Mouse (Mus musculus): Measurements from ENCODE around the gene Bub1b. TPM values are rescaled to one million over a fixed set of nuclear protein-coding genes. Genes with fewer than 3 reads are reported as not detected.

Bub1b gene
- polyA plus RNA-seq, 1 experiment from 2014 or later = 4.1 TPM

DNA sequence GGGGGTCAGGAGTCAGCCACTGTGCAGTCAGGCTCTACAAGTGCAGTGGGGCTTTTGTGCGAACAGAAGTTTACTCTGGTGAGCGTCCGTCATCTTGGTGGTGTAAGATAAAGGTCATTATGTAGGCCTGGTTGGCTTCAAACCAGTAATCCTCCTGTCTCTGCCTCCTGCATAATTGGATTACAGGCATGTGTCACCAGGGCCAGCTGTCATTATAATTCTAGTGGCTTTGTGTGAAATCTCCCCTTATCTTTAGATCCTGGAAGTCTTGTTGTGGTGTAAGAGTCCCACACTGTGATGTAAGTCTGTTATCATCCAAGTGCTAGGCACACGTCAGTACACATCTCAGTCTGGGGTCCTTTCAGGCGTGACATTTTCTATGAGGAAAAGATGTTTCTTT lies 35.4 kb downstream of the Bub1b start:
- Histone ChIP-seq H3K27ac (ENCODE audit: low read length) (no peak overlapping the region), H3K36me3 (ENCODE audit: insufficient read depth, low read length) (peaks cover 5% of the 10 kb centered on the region; the same call in 1 of the 2 replicates), H3K9me3 (ENCODE audit: low read length) (no peaks in the 10 kb centered on the region), H3K4me2 (replicated peaks; ENCODE audit: low read depth, low read length) (no peak overlapping the region), H3K9ac (replicated peaks; ENCODE audit: low read depth) (no peak overlapping the region), H3K27me3 (replicated peaks; ENCODE audit: insufficient read depth, low read length) (no peaks in the 10 kb centered on the region), H3K4me3 (ENCODE audit: low read depth, low read length) (no peak overlapping the region), H3K4me1 (ENCODE audit: insufficient read depth, low read depth, low read length) (no peaks in the 10 kb centered on the region)
- ATAC-seq = no peak
- no peak for DNase-seq (ENCODE audit: low spot score)
- WGBS = 76% methylated on average over 5 of the region's 5 CpGs
- TF ChIP-seq EP300 (IDR thresholded peaks at IDR 0.05) = no peak
- no peak for TF ChIP-seq CTCF (IDR thresholded peaks at IDR 0.05)

DNA sequence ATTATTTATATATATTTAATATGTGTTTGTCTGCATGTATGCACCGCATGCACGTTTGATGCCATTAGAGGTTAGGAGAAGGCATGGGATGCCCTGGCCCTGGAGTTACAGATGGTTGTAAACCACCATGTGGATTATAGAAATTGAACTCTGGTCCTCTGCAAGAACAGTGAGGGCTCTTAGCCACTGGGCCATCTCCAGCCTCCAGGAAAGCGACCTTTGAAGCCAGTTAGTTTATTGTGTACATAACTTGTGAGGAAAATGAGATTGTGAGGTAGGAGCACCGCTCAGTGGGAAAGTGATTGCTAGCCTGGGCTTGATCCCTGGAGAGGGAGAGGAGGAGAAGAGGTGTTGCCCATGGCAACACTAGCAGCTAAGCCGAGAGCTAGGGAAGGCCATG lies 39.2 kb downstream of the Bub1b start:
- no peak overlapping the region for H3K27ac ChIP-seq (ENCODE audit: low read length)
- ATAC-seq (no peak), DNase-seq (ENCODE audit: low spot score) (no peak)
- 78% methylated on average over 5 of the region's 5 CpGs for WGBS
- no peaks in the 10 kb centered on the region for H3K4me1 ChIP-seq (ENCODE audit: insufficient read depth, low read depth, low read length)
- no peaks in the 10 kb centered on the region for H3K27me3 ChIP-seq (replicated peaks; ENCODE audit: insufficient read depth, low read length)
- no peak overlapping the region for H3K4me3 ChIP-seq (ENCODE audit: low read depth, low read length)
- no peak overlapping the region for H3K9ac ChIP-seq (replicated peaks; ENCODE audit: low read depth)
- no peaks in the 10 kb centered on the region for H3K9me3 ChIP-seq (ENCODE audit: low read length)
- TF ChIP-seq EP300 (IDR thresholded peaks at IDR 0.05) (no peak), CTCF (IDR thresholded peaks at IDR 0.05) (no peak)
- H3K4me2 ChIP-seq (replicated peaks; ENCODE audit: low read depth, low read length) = no peak overlapping the region
- 0 out of 2 replicates have a peak, but pooled peaks cover 5% of the 10 kb centered on the region for H3K36me3 ChIP-seq (ENCODE audit: insufficient read depth, low read length)

DNA sequence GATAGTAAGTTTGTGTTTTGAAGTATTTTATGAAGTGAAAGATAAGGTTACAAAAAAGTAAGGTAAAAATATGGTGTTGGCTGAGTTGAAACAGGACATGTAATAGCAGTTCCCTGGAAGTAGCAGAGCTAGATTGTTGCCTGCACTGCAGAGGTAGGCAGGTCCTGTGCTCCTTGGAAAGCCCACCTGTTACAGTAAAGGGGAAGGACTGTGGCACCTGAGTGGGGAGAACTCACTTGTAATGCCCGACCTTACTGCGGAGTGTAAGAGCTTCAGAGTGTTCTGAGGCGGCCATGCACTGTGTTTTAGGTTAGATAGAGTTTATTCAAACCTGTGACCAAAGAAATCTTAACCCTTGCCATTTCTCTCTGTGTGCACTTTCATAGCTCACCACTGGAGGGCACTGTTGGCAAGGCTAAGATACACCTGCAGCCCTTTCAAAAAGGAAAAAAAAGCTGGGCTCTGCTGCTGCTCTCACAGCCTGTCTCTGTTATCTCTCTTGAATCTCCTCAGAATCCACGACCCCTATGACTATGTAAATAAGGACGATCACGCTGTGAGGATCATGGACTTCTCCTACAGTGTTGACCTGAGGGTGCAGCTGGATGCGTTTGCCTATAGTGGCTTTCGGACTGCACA lies 40.0 kb downstream of the Bub1b start:
- H3K4me3 ChIP-seq (ENCODE audit: low read depth, low read length) = no peak overlapping the region
- no peaks in the 10 kb centered on the region for H3K4me1 ChIP-seq (ENCODE audit: insufficient read depth, low read depth, low read length)
- WGBS = 34% methylated on average over 8 of the region's 8 CpGs
- peak; percentile 76 for DNase-seq (ENCODE audit: low spot score)
- TF ChIP-seq CTCF (IDR thresholded peaks at IDR 0.05) (peak; percentile 88), EP300 (IDR thresholded peaks at IDR 0.05) (0 out of 2 replicates have a peak, but pooled peaks have one; percentile 31)
- H3K36me3 ChIP-seq (ENCODE audit: insufficient read depth, low read length) = 0 out of 2 replicates have a peak, but pooled peaks cover 5% of the 10 kb centered on the region
- peak; percentile 48 for ATAC-seq
- H3K4me2 ChIP-seq (replicated peaks; ENCODE audit: low read depth, low read length) = no peak overlapping the region
- no peak overlapping the region for H3K27ac ChIP-seq (ENCODE audit: low read length)
- no peaks in the 10 kb centered on the region for H3K9me3 ChIP-seq (ENCODE audit: low read length)
- no peak overlapping the region for H3K9ac ChIP-seq (replicated peaks; ENCODE audit: low read depth)
- H3K27me3 ChIP-seq (replicated peaks; ENCODE audit: insufficient read depth, low read length) = no peaks in the 10 kb centered on the region

DNA sequence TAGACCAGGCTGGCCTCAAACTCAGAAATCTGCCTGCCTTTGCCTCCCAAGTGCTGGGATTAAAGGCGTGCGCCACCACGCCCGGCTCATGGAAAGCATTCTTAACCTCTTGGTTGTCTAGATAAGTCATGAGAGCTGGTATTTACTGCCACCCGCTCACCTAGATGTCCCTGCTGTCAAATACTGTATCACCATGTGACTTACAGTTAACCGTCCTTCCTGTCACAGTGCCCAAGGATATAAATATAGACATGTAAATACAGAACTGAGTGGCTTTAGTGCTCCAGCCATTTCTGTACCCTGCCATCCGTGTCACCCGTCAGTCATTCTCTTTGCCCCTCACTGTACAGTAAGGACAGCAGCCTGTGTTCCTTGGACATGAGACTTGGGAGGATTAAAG lies 40.7 kb downstream of the Bub1b start:
- H3K4me2 ChIP-seq (replicated peaks; ENCODE audit: low read depth, low read length) = no peak overlapping the region
- TF ChIP-seq CTCF (IDR thresholded peaks at IDR 0.05) (no peak), EP300 (IDR thresholded peaks at IDR 0.05) (no peak)

DNA sequence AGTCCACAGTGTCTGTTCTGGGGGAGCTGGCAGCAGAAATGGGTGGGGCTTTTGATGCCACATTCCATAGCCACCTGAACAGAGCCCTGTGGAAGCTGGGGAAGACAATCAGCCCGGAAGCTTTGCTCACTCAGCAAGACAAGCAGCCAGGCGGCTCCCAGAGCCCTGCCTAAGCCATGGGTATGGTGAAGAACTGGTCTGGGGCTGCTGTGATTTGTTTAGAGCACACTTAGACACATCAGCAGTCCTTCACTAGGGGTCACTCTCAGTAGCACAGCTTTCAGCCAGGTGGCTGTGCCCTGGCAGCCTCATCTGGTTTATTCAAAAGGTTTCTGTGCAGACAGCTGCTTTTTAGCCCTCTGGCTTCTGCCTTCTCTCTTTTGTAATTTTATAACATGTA lies 43.1 kb downstream of the Bub1b start:
- TF ChIP-seq EP300 (IDR thresholded peaks at IDR 0.05) = no peak
- peak; percentile 15; the same call in 1 of the 2 replicates for TF ChIP-seq CTCF (IDR thresholded peaks at IDR 0.05)
- Histone ChIP-seq H3K9ac (replicated peaks; ENCODE audit: low read depth) (no peak overlapping the region), H3K27ac (ENCODE audit: low read length) (no peak overlapping the region), H3K4me3 (ENCODE audit: low read depth, low read length) (no peak overlapping the region), H3K27me3 (replicated peaks; ENCODE audit: insufficient read depth, low read length) (no peaks in the 10 kb centered on the region), H3K4me1 (ENCODE audit: insufficient read depth, low read depth, low read length) (no peaks in the 10 kb centered on the region), H3K36me3 (ENCODE audit: insufficient read depth, low read length) (no peaks in the 10 kb centered on the region), H3K9me3 (ENCODE audit: low read length) (no peaks in the 10 kb centered on the region), H3K4me2 (replicated peaks; ENCODE audit: low read depth, low read length) (no peak overlapping the region)
- DNase-seq (ENCODE audit: low spot score) = no peak
- WGBS = 60% methylated on average over 2 of the region's 2 CpGs
- no peak for ATAC-seq

More for the DNA sequence above, 40.7 kb downstream of the Bub1b start:
- Histone ChIP-seq H3K36me3 (ENCODE audit: insufficient read depth, low read length) (0 out of 2 replicates have a peak, but pooled peaks cover 5% of the 10 kb centered on the region), H3K4me1 (ENCODE audit: insufficient read depth, low read depth, low read length) (no peaks in the 10 kb centered on the region), H3K9me3 (ENCODE audit: low read length) (no peaks in the 10 kb centered on the region), H3K4me3 (ENCODE audit: low read depth, low read length) (no peak overlapping the region), H3K27me3 (replicated peaks; ENCODE audit: insufficient read depth, low read length) (no peaks in the 10 kb centered on the region), H3K27ac (ENCODE audit: low read length) (no peak overlapping the region), H3K9ac (replicated peaks; ENCODE audit: low read depth) (no peak overlapping the region)
- ATAC-seq (no peak), DNase-seq (ENCODE audit: low spot score) (no peak)
- 93% methylated on average over 8 of the region's 8 CpGs for WGBS

DNA sequence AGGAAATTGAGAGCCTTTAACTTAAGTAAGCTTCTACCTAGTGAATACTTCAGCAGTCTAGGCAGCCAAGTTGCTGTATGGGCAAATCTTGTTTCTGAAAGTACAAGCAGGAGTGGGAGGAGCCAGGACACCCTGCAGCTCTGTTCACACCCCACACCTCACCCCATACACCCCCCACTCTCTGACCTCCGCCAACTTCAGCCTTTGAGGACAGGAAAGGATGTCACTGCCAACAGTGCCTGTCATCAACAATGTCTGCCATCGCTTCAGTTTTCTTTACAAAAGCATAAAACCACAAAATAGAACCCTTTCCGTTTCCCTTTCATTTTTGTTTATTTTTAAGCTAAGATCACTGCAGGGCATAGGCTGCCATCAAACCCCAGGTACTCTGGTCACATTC lies 44.4 kb downstream of the Bub1b start:
- no peak overlapping the region for H3K9ac ChIP-seq (replicated peaks; ENCODE audit: low read depth)
- DNase-seq (ENCODE audit: low spot score) (no peak), ATAC-seq (no peak)
- no peak overlapping the region for H3K4me3 ChIP-seq (ENCODE audit: low read depth, low read length)
- WGBS = 56% methylated on average over 3 of the region's 3 CpGs
- no peaks in the 10 kb centered on the region for H3K36me3 ChIP-seq (ENCODE audit: insufficient read depth, low read length)
- no peak overlapping the region for H3K27ac ChIP-seq (ENCODE audit: low read length)
- no peak for TF ChIP-seq CTCF (IDR thresholded peaks at IDR 0.05)
- no peak for TF ChIP-seq EP300 (IDR thresholded peaks at IDR 0.05)
- H3K4me1 ChIP-seq (ENCODE audit: insufficient read depth, low read depth, low read length) = no peaks in the 10 kb centered on the region
- no peaks in the 10 kb centered on the region for H3K27me3 ChIP-seq (replicated peaks; ENCODE audit: insufficient read depth, low read length)
- H3K4me2 ChIP-seq (replicated peaks; ENCODE audit: low read depth, low read length) = no peak overlapping the region
- no peaks in the 10 kb centered on the region for H3K9me3 ChIP-seq (ENCODE audit: low read length)

Data from lung, postnatal 0 days (tissue).